10 mouse cellular contexts compared by ENCODE assay signal in genomic region chrX:42973562-42973961, GRCm38 (mm10).
DNase-seq lines count a peak whose midpoint lies in the region; ATAC-seq and TF ChIP-seq lines count a peak whose summit lies in the region.
"Had no signal": no experiment of that assay in that cellular context is flagged by ENCODE, and none has a peak within 500 bp of the region (broad histone marks: within the 10 kb centered on the region; RNA-seq: fewer than 3 reads in every experiment).

No protein-coding gene starts in this region.

- TF ChIP-seq CTCF in midbrain, postnatal 0 days (IDR thresholded peaks at IDR 0.05), result peak; percentile 27; the same call in 1 of the 2 replicates

- H3K4me3 ChIP-seq in hindbrain, embryonic 10.5 days, result no peak overlapping the region
- H3K4me3 ChIP-seq in hindbrain, embryonic 14.5 days (replicated peaks; ENCODE audit: low read length), result no peak overlapping the region
- no peak overlapping the region for H3K4me3 ChIP-seq in midbrain, postnatal 0 days (ENCODE audit: low read depth, low read length)
- H3K4me3 ChIP-seq in midbrain, embryonic 11.5 days (ENCODE audit: low read depth, low read length), result no peak overlapping the region
- H3K4me3 ChIP-seq: limb, embryonic 12.5 days had no signal

- no peaks in the 10 kb centered on the region for H3K27me3 ChIP-seq in hindbrain, embryonic 10.5 days (ENCODE audit: insufficient read depth, poor library complexity, severe bottlenecking)
- H3K27me3 ChIP-seq in hindbrain, embryonic 14.5 days (ENCODE audit: control insufficient read depth, insufficient read depth, low read length), result no peaks in the 10 kb centered on the region
- H3K27me3 ChIP-seq in midbrain, postnatal 0 days (ENCODE audit: insufficient read depth, low read length), result no peaks in the 10 kb centered on the region
- no peaks in the 10 kb centered on the region for H3K27me3 ChIP-seq in midbrain, embryonic 11.5 days (ENCODE audit: control insufficient read depth, insufficient read depth, low read length)
- H3K27me3 ChIP-seq: limb, embryonic 12.5 days had no signal

- no peaks in the 10 kb centered on the region for H3K36me3 ChIP-seq in hindbrain, embryonic 10.5 days
- no peaks in the 10 kb centered on the region for H3K36me3 ChIP-seq in hindbrain, embryonic 14.5 days (replicated peaks; ENCODE audit: control insufficient read depth, insufficient read depth)
- no peaks in the 10 kb centered on the region for H3K36me3 ChIP-seq in midbrain, postnatal 0 days (ENCODE audit: insufficient read depth, low read length)
- H3K36me3 ChIP-seq in midbrain, embryonic 11.5 days (ENCODE audit: control insufficient read depth, insufficient read depth, low read length), result no peaks in the 10 kb centered on the region
- H3K36me3 ChIP-seq: limb, embryonic 12.5 days had no signal

- H3K27ac ChIP-seq in hindbrain, embryonic 10.5 days, result no peak overlapping the region
- H3K27ac ChIP-seq in hindbrain, embryonic 14.5 days, result no peak overlapping the region
- H3K27ac ChIP-seq in midbrain, postnatal 0 days (ENCODE audit: low read depth, low read length), result no peak overlapping the region
- H3K27ac ChIP-seq in midbrain, embryonic 11.5 days (ENCODE audit: low read depth, low read length), result no peak overlapping the region
- H3K27ac ChIP-seq: limb, embryonic 12.5 days had no signal

- 3% methylated on average over 1 of the region's 1 CpGs for WGBS in hindbrain, embryonic 10.5 days
- WGBS in hindbrain, embryonic 14.5 days, result 0% methylated on average over 1 of the region's 1 CpGs
- WGBS in midbrain, postnatal 0 days, result 0% methylated on average over 1 of the region's 1 CpGs
- 4% methylated on average over 1 of the region's 1 CpGs for whole genome bisulfite sequencing in midbrain, embryonic 11.5 days

- H3K4me2 ChIP-seq in hindbrain, embryonic 14.5 days (replicated peaks), result no peak overlapping the region
- H3K4me2 ChIP-seq in midbrain, postnatal 0 days (ENCODE audit: low read depth, low read length, poor library complexity, severe bottlenecking), result no peak overlapping the region
- no peak overlapping the region for H3K4me2 ChIP-seq in midbrain, embryonic 11.5 days
- H3K4me2 ChIP-seq: limb, embryonic 12.5 days had no signal

- no peaks in the 10 kb centered on the region for H3K4me1 ChIP-seq in hindbrain, embryonic 10.5 days (replicated peaks)
- H3K4me1 ChIP-seq in hindbrain, embryonic 14.5 days (replicated peaks; ENCODE audit: control insufficient read depth, insufficient read depth, low read length), result no peaks in the 10 kb centered on the region
- no peaks in the 10 kb centered on the region for H3K4me1 ChIP-seq in midbrain, postnatal 0 days (ENCODE audit: insufficient read depth, low read length)
- no peaks in the 10 kb centered on the region for H3K4me1 ChIP-seq in midbrain, embryonic 11.5 days (ENCODE audit: control insufficient read depth, insufficient read depth, low read length)
- H3K4me1 ChIP-seq: limb, embryonic 12.5 days had no signal

- H3K9ac ChIP-seq in hindbrain, embryonic 14.5 days, result no peak overlapping the region
- H3K9ac ChIP-seq in midbrain, postnatal 0 days (replicated peaks; ENCODE audit: low read length, poor library complexity, severe bottlenecking), result no peak overlapping the region
- no peak overlapping the region for H3K9ac ChIP-seq in midbrain, embryonic 11.5 days (ENCODE audit: low read length)
- H3K9ac ChIP-seq: limb, embryonic 12.5 days had no signal

- no peaks in the 10 kb centered on the region for H3K9me3 ChIP-seq in hindbrain, embryonic 10.5 days
- H3K9me3 ChIP-seq in hindbrain, embryonic 14.5 days (ENCODE audit: control insufficient read depth, low read length), result no peaks in the 10 kb centered on the region
- no peaks in the 10 kb centered on the region for H3K9me3 ChIP-seq in midbrain, postnatal 0 days (ENCODE audit: low read length)
- H3K9me3 ChIP-seq in midbrain, embryonic 11.5 days (ENCODE audit: control insufficient read depth, low read length), result no peaks in the 10 kb centered on the region
- H3K9me3 ChIP-seq: limb, embryonic 12.5 days had no signal

- DNase-seq in hindbrain, embryonic 10.5 days (ENCODE audit: low spot score), result peak; percentile 2
- no peak for DNase-seq in hindbrain, embryonic 14.5 days (ENCODE audit: low spot score)
- DNase-seq in midbrain, postnatal 0 days (ENCODE audit: low spot score), result no peak
- no peak for DNase-seq in midbrain, embryonic 11.5 days (ENCODE audit: low spot score, missing footprints)
- peak; percentile 4 for DNase-seq in c-Kit-positive CD71-negative TER-119-negative erythroid progenitor cells, embryonic 14.5 days (ENCODE audit: low read depth)
- DNase-seq in thymus, postnatal 25 days, result peak; percentile 13
- no peak for DNase-seq in adrenal gland, adult 2 months
- DNase-seq: adrenal gland, postnatal 25 days had no signal

- no peak for ATAC-seq in hindbrain, embryonic 14.5 days (ENCODE audit: low FRiP score)
- no peak for ATAC-seq in midbrain, postnatal 0 days (ENCODE audit: low FRiP score)
- no peak for ATAC-seq in midbrain, embryonic 11.5 days (ENCODE audit: low FRiP score)
- no peak for ATAC-seq in megakaryocyte, adult 5-6 weeks (ENCODE audit: poor library complexity, severe bottlenecking)

Comparison
In these comparisons a context has a peak if more than half of its experiments do, and no peak if none do; other contexts are left out.
1. DNase-seq: peak in hindbrain, embryonic 10.5 days (single experiment), c-Kit-positive CD71-negative TER-119-negative erythroid progenitor cells, embryonic 14.5 days (single experiment) and thymus, postnatal 25 days (single experiment); none in hindbrain, embryonic 14.5 days (single experiment), midbrain, postnatal 0 days (single experiment), midbrain, embryonic 11.5 days (single experiment) and adrenal gland, adult 2 months (single experiment).